In the genomic region with DNA sequence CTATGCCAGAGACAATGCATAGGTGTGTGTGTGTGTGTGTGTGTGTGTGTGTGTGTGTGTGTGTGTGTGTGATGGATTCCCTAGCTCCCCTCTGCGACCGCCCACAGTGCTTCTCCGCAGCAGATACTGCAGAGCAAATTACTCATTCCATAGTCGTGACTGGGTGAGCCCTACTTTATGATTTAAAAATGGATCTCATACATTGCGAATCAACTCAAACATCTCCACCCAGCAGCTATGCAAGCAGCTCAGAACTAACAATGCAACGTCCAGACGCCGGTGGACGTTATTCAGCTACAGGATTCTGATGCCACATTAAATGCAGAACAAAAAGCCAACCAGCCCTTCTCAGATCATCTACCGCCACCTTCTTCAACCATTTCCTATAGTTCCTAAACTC, we compare ENCODE assay signal across 8 mouse cellular contexts. TPM values are rescaled to one million over a fixed set of nuclear protein-coding genes. Genes with fewer than 3 reads are reported as not detected.
DNase-seq lines count a peak whose midpoint lies in the region; ATAC-seq and TF ChIP-seq lines count a peak whose summit lies in the region.

No protein-coding gene starts in this region.

- intact Hi-C loops in gastrocnemius, postnatal 14 days (cut with DNase I; ENCODE audit: low total_unique reads) = loop anchor here (5.0 kb wide), 1 partner anchor 81 kb away; no protein-coding TSS in a partner anchor

- no peak overlapping the region for H3K9ac ChIP-seq in ES-E14 (ENCODE audit: insufficient read depth, low read depth, low read length, poor library complexity, severe bottlenecking)
- H3K9ac ChIP-seq in intestine, embryonic 14.5 days (ENCODE audit: low read length) = peak overlapping the region; percentile 48
- H3K9ac ChIP-seq in liver, embryonic 14.5 days (replicated peaks) = peak overlapping the region; percentile 45

- 4% methylated on average over 10 of the region's 10 CpGs for WGBS in intestine, embryonic 14.5 days
- WGBS in liver, embryonic 14.5 days (ENCODE audit: insufficient replicate concordance) = 4% methylated on average over 10 of the region's 10 CpGs

- 0 out of 2 replicates have a peak, but pooled peaks have one; percentile 5 for ATAC-seq in erythroblast, adult 5-6 weeks (replicated peaks; ENCODE audit: low FRiP score, poor library complexity, severe bottlenecking)
- no peak for ATAC-seq in intestine, embryonic 14.5 days (replicated peaks; ENCODE audit: low FRiP score, low TSS enrichment, low read depth)
- no peak; the same call in 1 of the 2 replicates for ATAC-seq in liver, embryonic 14.5 days (ENCODE audit: insufficient read depth)

- H3K27ac ChIP-seq in ES-E14 (ENCODE audit: insufficient read depth, low read depth, low read length, poor library complexity, severe bottlenecking) = no peak overlapping the region
- H3K27ac ChIP-seq in intestine, embryonic 14.5 days (ENCODE audit: low read depth) = no peak overlapping the region
- H3K27ac ChIP-seq in liver, embryonic 14.5 days = no peak overlapping the region

- peak; percentile 3 for DNase-seq in gastrocnemius, postnatal 14 days
- no peak for DNase-seq in gastrocnemius, postnatal 25 days
- DNase-seq in ES-E14 (ENCODE audit: low read depth, low spot score) = no peak
- no peak for DNase-seq in intestine, embryonic 14.5 days (ENCODE audit: low spot score)
- no peak for DNase-seq in liver, embryonic 14.5 days (ENCODE audit: low read depth in 3 of 3, low spot score in 3 of 3)
- DNase-seq in right cerebral cortex, adult 2 months (ENCODE audit: low spot score in 2 of 2) = peak; percentile 68 to 69
- DNase-seq in ovary, postnatal 14 days (ENCODE audit: low spot score) = no peak

- H3K4me3 ChIP-seq in ES-E14 (ENCODE audit: insufficient read depth in 1 of 2, low read depth in 1 of 2, low read length in 2 of 2, poor library complexity in 1 of 2, severe bottlenecking in 1 of 2) = peak overlapping the region; percentile 57 to 68; a peak in 3 of 4 replicates
- H3K4me3 ChIP-seq in intestine, embryonic 14.5 days (ENCODE audit: low read depth, low read length) = peak overlapping the region; percentile 48
- peak overlapping the region; percentile 61 to 80 for H3K4me3 ChIP-seq in liver, embryonic 14.5 days (ENCODE audit: insufficient read depth in 1 of 2, low read depth in 2 of 2, low read length in 2 of 2)

- no peaks in the 10 kb centered on the region for H3K4me1 ChIP-seq in ES-E14 (ENCODE audit: control insufficient read depth in 2 of 2, insufficient read depth in 2 of 2, low read length in 2 of 2, poor library complexity in 1 of 2)
- H3K4me1 ChIP-seq in intestine, embryonic 14.5 days (replicated peaks; ENCODE audit: control insufficient read depth, insufficient read depth, low read length) = no peaks in the 10 kb centered on the region; the same call in 1 of the 2 replicates
- H3K4me1 ChIP-seq in liver, embryonic 14.5 days (replicated peaks; ENCODE audit: control insufficient read depth in 2 of 2, insufficient read depth in 2 of 2, low read length in 1 of 2) = peaks cover 3 to 8% of the 10 kb centered on the region in 2 experiments

- in situ Hi-C loops in ES-E14 (cut with MboI; ENCODE audit: low sequenced_read_pairs in 2 of 2, unreplicated experiment in 2 of 2) = loop anchor here in 1 of 2 experiments (25.0 kb wide), 1 partner anchor 191 kb away; no protein-coding TSS in a partner anchor

- TF ChIP-seq EP300 in liver, embryonic 14.5 days (IDR thresholded peaks at IDR 0.05; ENCODE audit: low read depth) = no peak

- H3K27me3 ChIP-seq in intestine, embryonic 14.5 days (replicated peaks; ENCODE audit: control insufficient read depth, insufficient read depth, low read length) = no peaks in the 10 kb centered on the region
- H3K27me3 ChIP-seq in liver, embryonic 14.5 days (ENCODE audit: control insufficient read depth, insufficient read depth, low read length) = no peaks in the 10 kb centered on the region

- TF ChIP-seq CTCF in liver, embryonic 14.5 days (IDR thresholded peaks at IDR 0.05; ENCODE audit: low read depth) = no peak

- no peaks in the 10 kb centered on the region for H3K36me3 ChIP-seq in ES-E14 (ENCODE audit: control insufficient read depth, insufficient read depth, low read length, poor library complexity, severe bottlenecking)
- peaks cover 10% of the 10 kb centered on the region; the same call in 1 of the 2 replicates for H3K36me3 ChIP-seq in intestine, embryonic 14.5 days (ENCODE audit: control insufficient read depth, insufficient read depth, low read length)
- H3K36me3 ChIP-seq in liver, embryonic 14.5 days (replicated peaks; ENCODE audit: control insufficient read depth, insufficient read depth, low read depth) = no peaks in the 10 kb centered on the region

- no peaks in the 10 kb centered on the region for H3K9me3 ChIP-seq in ES-E14 (ENCODE audit: control insufficient read depth, insufficient read depth, low read depth, low read length)
- H3K9me3 ChIP-seq in intestine, embryonic 14.5 days (ENCODE audit: control insufficient read depth, low read length) = no peaks in the 10 kb centered on the region
- no peaks in the 10 kb centered on the region for H3K9me3 ChIP-seq in liver, embryonic 14.5 days (ENCODE audit: control insufficient read depth, low read length)

- H3K4me2 ChIP-seq in intestine, embryonic 14.5 days (ENCODE audit: low read length) = peak overlapping the region; percentile 95
- peak overlapping the region; percentile 89 for H3K4me2 ChIP-seq in liver, embryonic 14.5 days (ENCODE audit: low read depth)

TF ChIP-seq in ES-E14, 5 proteins besides CTCF, POLR2A, EP300 and RAD21:
- TF ChIP-seq ZC3H11A (IDR thresholded peaks at IDR 0.05; ENCODE audit: borderline replicate concordance, low read depth, low read length) (no peak), MAFK (IDR thresholded peaks at IDR 0.05; ENCODE audit: insufficient read depth, low read depth, low read length) (no peak), CHD2 (IDR thresholded peaks at IDR 0.05; ENCODE audit: low read depth, low read length) (no peak), HCFC1 (IDR thresholded peaks at IDR 0.05; ENCODE audit: borderline replicate concordance, insufficient read depth, low read length) (no peak), ZNF384 (IDR thresholded peaks at IDR 0.05; ENCODE audit: low read depth, low read length) (no peak)

RNA-seq across cellular contexts. Expression of gene Rgs2, which starts 0.5 kb away (rescaled TPM):
- 10 to 100 TPM in 1 of 2 experiments, 1 to 10 TPM in 1; 9.8 to 12.9 TPM for total RNA-seq in gastrocnemius, postnatal 14 days (2021)
- 1 to 10 TPM; 7.2 to 7.4 TPM for total RNA-seq in gastrocnemius, postnatal 25 days (2021)
- total RNA-seq in ES-E14 (2012; rRNA removed) = 0.49 and 0.79 TPM in 2 replicates
- 48.0 and 60.0 TPM in 2 replicates for total RNA-seq in erythroblast, adult 5-6 weeks (2015; ENCODE audit: low replicate concordance)
- total RNA-seq in erythroblast, adult 5-6 weeks (2017; ENCODE audit: low replicate concordance) = 26.3 and 40.9 TPM in 2 replicates
- polyA plus RNA-seq in intestine, embryonic 14.5 days (2014; fragmentation: Nextera tagmentation; extraction: Ambion mirVana) = 38.4 and 39.8 TPM in 2 replicates
- polyA plus RNA-seq in liver, embryonic 14.5 days (2012; rRNA removed) = 1.6 and 3.4 TPM in 2 replicates
- 6.8 and 8.2 TPM in 2 replicates for polyA plus RNA-seq in liver, embryonic 14.5 days (2014; fragmentation: Nextera tagmentation; extraction: Ambion mirVana)

Comparison
In these comparisons a context has a peak if more than half of its experiments do, and no peak if none do; other contexts are left out.
1. DNase-seq: peak in gastrocnemius, postnatal 14 days (single experiment) and right cerebral cortex, adult 2 months (2 of 2); none in gastrocnemius, postnatal 25 days (single experiment), ES-E14 (single experiment), intestine, embryonic 14.5 days (single experiment), liver, embryonic 14.5 days (0 of 3) and ovary, postnatal 14 days (single experiment).
2. Peak in every context shown above with its lines, with median percentiles within 50 percentile points of each other: H3K4me3 ChIP-seq.